Mouse (Mus musculus) kidney, postnatal 0 days (tissue): Measurements from ENCODE around the gene Gpr85. TPM values are rescaled to one million over a fixed set of nuclear protein-coding genes. Genes with fewer than 3 reads are reported as not detected.

ENCODE experiments used
- ATAC-seq: fragments of 200-750 bp; cut with Nextera tagmentation; replicated peaks from 2 replicates; pipeline ENCODE4 v1.8.0; 2017; ENCODE audit warnings: low read depth, moderate number of reproducible peaks, moderate TSS enrichment, moderate library complexity; ENCODE audit not compliant: low FRiP score
- DNase-seq: peaks from one replicate; pipeline ENCODE4 v3.0.0-alpha.2; 2016; ENCODE audit warnings: low spot score
- H3K27ac ChIP-seq: fragments of 300-500 bp; sonication (generic); 2 replicates; pipeline ENCODE4 v1.5.1; 2014; ENCODE audit warnings: mild to moderate bottlenecking
- H3K27me3 ChIP-seq: fragments of 300-500 bp; sonication (generic); 2 replicates; pipeline ENCODE4 v1.6.1; 2014; ENCODE audit warnings: low read length, mixed read lengths; ENCODE audit not compliant: insufficient read depth
- H3K36me3 ChIP-seq: fragments of 300-500 bp; sonication (generic); 2 replicates; pipeline ENCODE4 v1.6.1; 2014; ENCODE audit warnings: low read length, mixed read lengths; ENCODE audit not compliant: insufficient read depth
- H3K4me1 ChIP-seq: fragments of 300-500 bp; sonication (generic); replicated peaks from 2 replicates; pipeline ENCODE4 v1.6.1; 2014; ENCODE audit warnings: antibody characterized with exemption, low read length, mixed read lengths; ENCODE audit not compliant: insufficient read depth
- H3K4me2 ChIP-seq: fragments of 300-500 bp; sonication (generic); 2 replicates; pipeline ENCODE4 v1.6.1; 2014; ENCODE audit warnings: mild to moderate bottlenecking, low read length, moderate library complexity, mixed read lengths
- H3K4me3 ChIP-seq: fragments of 300-500 bp; sonication (generic); replicated peaks from 2 replicates; pipeline ENCODE4 v1.5.1; 2014; ENCODE audit warnings: low read depth, low read length
- H3K9ac ChIP-seq: fragments of 300-500 bp; sonication (generic); 2 replicates; pipeline ENCODE4 v1.6.1; 2014; ENCODE audit warnings: low read depth, low read length
- H3K9me3 ChIP-seq: fragments of 300-500 bp; sonication (generic); replicated peaks from 2 replicates; pipeline ENCODE4 v1.6.1; 2016; ENCODE audit warnings: low read length, inconsistent platforms, mixed read lengths
- CTCF ChIP-seq: IDR thresholded peaks from 2 replicates; pipeline ENCODE4 v1.5.1; 2016; ENCODE audit warnings: antibody characterized with exemption, low read depth, mild to moderate bottlenecking, moderate library complexity
- WGBS: fragments of 180-500 bp; shearing (Covaris S2); extraction: QIAGEN DNeasy Blood & Tissue Kit; methylation state at CpG from one replicate; pipeline ENCODE4 v1.1.7; 2014; 5-methylcytosine and 5-hydroxymethylcytosine counted together
- polyA plus RNA-seq: library from polyadenylated mRNA; unstranded; fragments of >200 nt; fragmentation: Nextera tagmentation; extraction: Ambion mirVana; gene quantifications from 2 replicates; pipeline ENCODE4 v1.2.1, GENCODE M21; 2015

Gpr85 gene
- polyA plus RNA-seq, 1 experiment from 2014 or later, result 0.75 TPM

DNA sequence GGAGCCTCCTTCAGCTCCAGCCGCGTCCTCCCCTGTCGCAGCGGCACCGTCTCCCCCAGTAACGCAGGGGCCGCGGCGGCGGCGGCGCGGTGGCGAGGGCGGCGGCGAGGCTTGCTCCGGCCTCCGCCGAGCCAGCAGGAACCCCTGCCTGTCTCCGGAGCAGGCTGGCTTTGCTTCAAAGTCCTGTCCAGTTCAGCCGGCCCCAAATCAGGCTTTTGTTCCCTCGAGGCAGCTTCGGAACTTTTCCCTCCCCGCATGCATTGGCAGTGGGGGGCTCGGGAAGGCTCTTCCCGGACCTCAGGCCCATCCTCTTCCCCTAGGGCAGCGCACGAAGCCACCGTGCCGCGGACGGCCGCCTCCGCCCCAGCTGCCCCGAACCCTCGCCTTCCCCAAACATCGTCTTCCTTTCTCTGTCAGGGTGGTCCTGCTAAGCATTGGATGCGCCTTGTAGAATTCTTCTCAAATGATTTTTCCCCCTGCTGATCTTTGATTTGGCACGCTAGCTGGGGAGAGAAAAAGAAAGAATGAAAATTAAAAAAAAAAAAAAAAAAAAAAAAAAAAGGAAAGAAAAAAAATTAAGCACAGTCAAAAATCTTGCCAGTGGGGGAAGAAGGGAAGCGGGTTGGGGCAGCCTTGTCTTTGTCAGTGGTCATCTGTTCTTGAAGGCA lies 931 bp downstream of the Gpr85 start:
- TF ChIP-seq CTCF, result no peak
- Histone ChIP-seq H3K4me3 (peak overlapping the region; percentile 53), H3K27ac (no peak overlapping the region), H3K9me3 (no peaks in the 10 kb centered on the region), H3K4me1 (no peaks in the 10 kb centered on the region), H3K4me2 (peak overlapping the region; percentile 96), H3K36me3 (no peaks in the 10 kb centered on the region), H3K27me3 (no peaks in the 10 kb centered on the region), H3K9ac (peak overlapping the region; percentile 64)
- ATAC-seq (peak; percentile 79), DNase-seq (peak; percentile 74)
- under 1% methylated on average over 41 of the region's 41 CpGs for WGBS

DNA sequence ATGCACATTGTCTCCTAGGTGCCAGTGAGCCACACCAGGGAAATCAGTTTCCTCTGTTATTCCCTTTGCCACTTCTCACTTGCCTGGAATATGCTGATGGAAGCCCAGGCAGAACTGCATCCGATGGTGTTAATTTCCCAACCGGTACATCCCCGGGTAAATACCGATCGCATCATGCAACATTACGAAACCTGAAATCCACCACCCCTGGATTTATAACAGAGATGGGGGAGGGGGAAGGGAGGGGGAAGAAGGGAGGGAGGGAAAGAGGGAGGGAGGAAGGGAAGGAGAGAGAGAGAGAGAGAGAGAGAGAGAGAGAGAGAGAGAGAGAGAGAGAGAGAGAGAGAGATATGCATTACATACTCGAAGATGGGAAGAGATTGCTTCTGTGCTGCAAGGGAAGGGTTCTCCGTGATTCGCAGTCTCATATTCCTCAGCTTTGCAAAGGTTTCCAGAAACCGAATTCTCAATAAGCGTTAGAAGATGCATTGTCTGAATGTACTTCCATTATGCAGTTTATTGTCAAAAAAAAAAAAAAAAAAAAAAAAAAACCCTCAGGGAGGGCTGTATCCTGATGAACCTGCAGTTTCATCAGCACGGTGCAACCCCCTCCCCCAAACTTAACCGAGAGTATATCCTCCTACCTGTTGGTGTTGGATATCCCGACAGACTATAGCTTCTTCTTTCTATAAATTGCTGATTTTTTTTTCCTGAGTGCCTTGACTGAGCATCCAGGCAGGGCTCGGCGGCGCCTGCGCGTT lies 1.6 kb downstream of the Gpr85 start:
- no peak overlapping the region for H3K27ac ChIP-seq
- peak overlapping the region; percentile 53 for H3K4me3 ChIP-seq
- no peaks in the 10 kb centered on the region for H3K9me3 ChIP-seq
- peak overlapping the region; percentile 96 for H3K4me2 ChIP-seq
- H3K36me3 ChIP-seq, result no peaks in the 10 kb centered on the region
- no peaks in the 10 kb centered on the region for H3K27me3 ChIP-seq
- ATAC-seq (no peak), DNase-seq (no peak)
- WGBS, result under 1% methylated on average over 19 of the region's 19 CpGs
- H3K9ac ChIP-seq, result peak overlapping the region; percentile 64
- no peaks in the 10 kb centered on the region for H3K4me1 ChIP-seq
- no peak for TF ChIP-seq CTCF

- no peaks in the 10 kb centered on the region for H3K27me3 ChIP-seq
- TF ChIP-seq CTCF, result no peak
- H3K36me3 ChIP-seq, result no peaks in the 10 kb centered on the region
- ATAC-seq, result no peak
- no peaks in the 10 kb centered on the region for H3K4me1 ChIP-seq
- no peak for DNase-seq
- 74% methylated on average over 3 of the region's 3 CpGs for WGBS
- no peaks in the 10 kb centered on the region for H3K9me3 ChIP-seq
- no peak overlapping the region for H3K27ac ChIP-seq
- H3K9ac ChIP-seq, result no peak overlapping the region
- no peak overlapping the region for H3K4me3 ChIP-seq
- H3K4me2 ChIP-seq, result no peak overlapping the region
Observed at GRCm38 (mm10) chr6:13836967-13837570, 2.7 kb downstream of the Gpr85 start.

GRCm38 (mm10) chr6:13835720-13836665 lies 3.7 kb downstream of the Gpr85 start:
- Histone ChIP-seq H3K4me1 (no peaks in the 10 kb centered on the region), H3K36me3 (no peaks in the 10 kb centered on the region), H3K4me3 (no peak overlapping the region), H3K27ac (no peak overlapping the region), H3K4me2 (no peak overlapping the region), H3K9me3 (no peaks in the 10 kb centered on the region), H3K27me3 (no peaks in the 10 kb centered on the region), H3K9ac (no peak overlapping the region)
- WGBS, result 62% methylated on average over 17 of the region's 17 CpGs
- no peak for TF ChIP-seq CTCF
- ATAC-seq, result no peak; the same call in 1 of the 2 replicates
- DNase-seq, result peak; percentile 9

GRCm38 (mm10) chr6:13832770-13833169 lies 7.0 kb downstream of the Gpr85 start:
- no peak for ATAC-seq
- no peak overlapping the region for H3K27ac ChIP-seq
- 78% methylated on average over 2 of the region's 2 CpGs for WGBS

More at GRCm38 (mm10) chr6:13832770-13833169, 7.0 kb downstream of the Gpr85 start:
- no peaks in the 10 kb centered on the region for H3K27me3 ChIP-seq
- TF ChIP-seq CTCF, result no peak
- H3K9me3 ChIP-seq, result no peaks in the 10 kb centered on the region
- H3K9ac ChIP-seq, result no peak overlapping the region
- no peak for DNase-seq
- H3K4me3 ChIP-seq, result no peak overlapping the region
- no peak overlapping the region for H3K4me2 ChIP-seq
- H3K4me1 ChIP-seq, result no peaks in the 10 kb centered on the region
- H3K36me3 ChIP-seq, result no peaks in the 10 kb centered on the region
